Mouse (Mus musculus) liver, adult 10 weeks (tissue): ENCODE data around the gene Nlrp3. TPM values are rescaled to one million over a fixed set of nuclear protein-coding genes. Genes with fewer than 3 reads are reported as not detected.

Experiments
- polyA plus RNA-seq: library from polyadenylated mRNA; stranded (reverse); fragments of 350-450 nt; fragmentation: Illumina TruSeq; extraction: RNeasy Lipid Tissue Mini Kit (QIAGEN cat#74804); gene quantifications from one replicate; pipeline ENCODE4 v1.2.3, GENCODE M21; 2014; ENCODE audit warnings: low read depth, low replicate concordance

Nlrp3 gene
- 0.08 TPM for polyA plus RNA-seq

DNA sequence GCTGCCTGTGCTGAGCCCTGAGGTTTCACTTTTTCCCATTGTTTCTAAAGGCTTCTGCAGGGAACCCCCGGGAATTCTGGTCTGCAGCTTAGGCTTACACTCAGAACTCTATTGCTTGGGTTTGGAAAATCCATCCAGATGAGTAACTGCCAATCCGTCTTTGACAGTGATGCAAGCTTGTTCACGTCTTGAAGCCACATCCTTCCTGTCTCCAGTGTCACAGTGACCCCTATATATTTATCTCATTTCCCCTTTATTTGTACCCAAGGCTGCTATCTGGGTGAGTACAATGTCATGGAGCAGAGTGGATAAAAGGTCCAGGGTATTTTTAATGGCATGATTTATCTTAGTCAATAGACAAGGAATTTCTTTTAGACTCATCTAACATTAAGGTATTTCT, at the start of gene Nlrp3:
Nlrp3 (plus strand) TSS at position 245 of the 400 bp plus-strand sequence.

DNA sequence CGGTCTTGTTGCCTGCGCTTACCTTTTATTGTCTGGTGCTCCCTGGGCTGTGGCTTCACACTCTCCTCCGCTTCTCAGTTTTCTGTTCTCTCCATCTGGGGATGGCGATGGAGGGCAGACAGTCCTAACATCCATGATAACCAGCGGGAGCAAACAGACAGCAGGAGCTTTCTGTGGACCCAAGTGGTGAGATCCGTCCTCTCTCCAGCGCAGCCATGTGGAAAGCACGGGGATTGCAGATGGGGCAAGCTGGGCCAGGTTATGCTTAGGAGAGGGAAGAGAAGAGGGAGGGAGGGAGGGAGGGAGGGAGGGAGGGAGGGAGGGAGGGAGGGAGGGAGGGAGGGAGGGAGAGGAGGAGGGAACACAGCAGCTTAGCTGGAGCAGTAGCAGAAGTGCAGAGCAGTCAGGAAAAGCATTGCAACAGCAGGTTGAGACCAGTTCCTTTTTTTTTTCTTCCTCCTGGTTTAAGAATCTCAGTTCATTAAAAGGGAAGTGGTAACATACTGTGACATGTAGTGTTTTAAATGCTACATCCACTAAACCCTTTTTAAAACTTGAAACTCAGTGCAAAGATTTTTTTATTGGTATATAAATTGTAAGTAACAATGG, 14.8 kb upstream of the Nlrp3 start, which contains the start of gene Zkscan17:
Zkscan17 (minus strand) TSS at position 280 of the 609 bp plus-strand sequence.

DNA sequence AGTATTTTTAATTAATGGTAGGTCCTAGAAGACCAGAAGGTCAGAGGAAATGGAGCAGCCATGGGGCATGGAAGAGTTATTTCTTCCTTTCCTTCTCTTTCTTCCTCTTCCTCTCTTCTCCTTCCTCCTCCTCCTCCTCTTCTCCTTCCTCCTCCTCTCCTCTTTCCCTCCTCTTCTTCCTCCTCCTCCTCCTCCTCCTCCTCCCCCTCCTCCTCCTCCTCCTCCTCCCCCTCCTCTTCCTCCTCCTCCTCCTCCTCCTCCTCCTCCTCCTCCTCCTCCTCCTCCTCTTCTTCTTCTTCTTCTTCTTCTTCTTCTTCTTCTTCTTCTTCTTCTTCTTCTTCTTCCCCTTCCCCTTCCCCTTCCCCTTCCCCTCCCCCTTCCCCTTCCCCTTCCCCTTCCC, 34.8 kb downstream of the Nlrp3 start, which contains the start of gene Olfr222:
Olfr222 (minus strand) TSS at position 101 of the 400 bp plus-strand sequence.

DNA sequence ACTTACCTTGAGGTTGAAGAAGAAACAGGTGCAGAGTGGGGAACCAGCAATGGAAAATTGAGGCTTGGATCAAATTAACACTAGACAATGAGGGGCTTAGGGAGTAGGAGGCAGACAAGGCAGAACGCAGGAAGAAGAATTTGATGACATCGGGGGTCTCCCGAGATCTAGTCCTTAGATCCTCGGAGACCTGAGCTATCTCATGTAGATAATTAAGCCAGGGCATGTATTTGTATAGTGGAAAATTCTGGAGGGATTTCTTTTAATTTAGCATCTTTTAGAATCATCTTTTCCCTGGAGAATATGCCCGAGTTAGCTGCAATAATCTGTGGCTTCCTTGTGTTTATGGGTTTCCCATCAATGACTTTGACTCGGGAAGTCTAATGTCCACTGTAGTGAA, 51.8 kb downstream of the Nlrp3 start, which contains the start of gene Olfr223:
Olfr223 (minus strand) TSS at position 101 of the 400 bp plus-strand sequence.

Other genes starting within 250 kb of the Nlrp3 start
- 0.29 TPM for gene Wnt9a, start 234.6 kb upstream of the Nlrp3 start, polyA plus RNA-seq
- gene Prss38, start 165.9 kb upstream of the Nlrp3 start, polyA plus RNA-seq: not detected
- 4.1 TPM for gene Jmjd4, start 91.5 kb upstream of the Nlrp3 start, polyA plus RNA-seq
- 34.4 TPM for gene Snap47, start 90.4 kb upstream of the Nlrp3 start, polyA plus RNA-seq
- gene Zfp867, start 69.1 kb upstream of the Nlrp3 start, polyA plus RNA-seq: 4.0 TPM
- 2.4 TPM for gene Zkscan17, start 14.8 kb upstream of the Nlrp3 start, polyA plus RNA-seq
- not detected for gene Olfr222, start 34.7 kb downstream of the Nlrp3 start, polyA plus RNA-seq
- gene Olfr223, start 51.7 kb downstream of the Nlrp3 start, polyA plus RNA-seq: not detected
- gene Mprip, start 119.7 kb downstream of the Nlrp3 start, polyA plus RNA-seq: 15.0 TPM
- 0.21 TPM for gene Pld6, start 246.1 kb downstream of the Nlrp3 start, polyA plus RNA-seq